Mouse (Mus musculus) olfactory bulb, adult 2 months (tissue): ENCODE measurements at regions not wholly inside any gene's neighbourhood (a gene's known extent, or its start where the extent isn't known, plus 50 kb on each side); places are given as distances from the start of the nearest gene placed in this dataset.

Experiments
- H3K27ac ChIP-seq: fragments of 200-500 bp; 2 replicates; pipeline ENCODE4 v1.5.1; 2012; ENCODE audit warnings: low read depth, low read length; ENCODE audit not compliant: insufficient read depth
- H3K4me1 ChIP-seq: fragments of 200-500 bp; 2 replicates; pipeline ENCODE4 v1.6.1; 2012; ENCODE audit warnings: low read length; ENCODE audit not compliant: control insufficient read depth, insufficient read depth
- H3K4me3 ChIP-seq: fragments of 200-500 bp; 2 replicates; pipeline ENCODE4 v1.5.1; 2012; ENCODE audit warnings: mild to moderate bottlenecking, low read depth, low read length, moderate library complexity; ENCODE audit not compliant: insufficient read depth
- CTCF ChIP-seq: fragments of 200-500 bp; IDR thresholded peaks from 2 replicates; pipeline ENCODE4 v1.5.1; 2012; ENCODE audit warnings: low read depth, mild to moderate bottlenecking, low read length, moderate library complexity; ENCODE audit not compliant: insufficient read depth
- POLR2A ChIP-seq: fragments of 200-500 bp; IDR thresholded peaks from 2 replicates; pipeline ENCODE4 v1.6.1; 2012; ENCODE audit warnings: mild to moderate bottlenecking, low read depth, low read length, moderate library complexity; ENCODE audit not compliant: insufficient read depth
- WGBS: fragments of 180-500 bp; shearing (Covaris S2); methylation state at CpG from one replicate; pipeline ENCODE4 v1.1.7; 2018; 5-methylcytosine and 5-hydroxymethylcytosine counted together

- no peak overlapping the region for H3K27ac ChIP-seq
- H3K4me3 ChIP-seq = no peak overlapping the region
- H3K4me1 ChIP-seq = 0 out of 2 replicates have a peak, but pooled peaks cover 3% of the 10 kb centered on the region
- WGBS = 72% methylated on average over 2 of the region's 2 CpGs
- no peak for TF ChIP-seq POLR2A
- TF ChIP-seq CTCF = no peak
Measured at GRCm38 (mm10) chr9:23535872-23536271, 313.0 kb downstream of the Bmper start.

- TF ChIP-seq CTCF (no peak), POLR2A (no peak)
- no peak overlapping the region for H3K4me3 ChIP-seq
- 80% methylated on average over 5 of the region's 5 CpGs for WGBS
- H3K4me1 ChIP-seq = 0 out of 2 replicates have a peak, but pooled peaks cover 3% of the 10 kb centered on the region
- no peak overlapping the region for H3K27ac ChIP-seq
Measured at GRCm38 (mm10) chr9:23538051-23538450, 315.2 kb downstream of the Bmper start.

- no peaks in the 10 kb centered on the region for H3K4me1 ChIP-seq
- WGBS = 66% methylated on average over 2 of the region's 2 CpGs
- H3K27ac ChIP-seq = no peak overlapping the region
- H3K4me3 ChIP-seq = no peak overlapping the region
- no peak for TF ChIP-seq POLR2A
- TF ChIP-seq CTCF = no peak
Measured at GRCm38 (mm10) chr9:23551692-23552091, 328.8 kb downstream of the Bmper start.

- WGBS = 24% methylated on average over 1 of the region's 1 CpGs
- H3K4me1 ChIP-seq = no peaks in the 10 kb centered on the region
- TF ChIP-seq POLR2A (no peak), CTCF (no peak)
- no peak overlapping the region for H3K27ac ChIP-seq
- no peak overlapping the region for H3K4me3 ChIP-seq
Measured at GRCm38 (mm10) chr9:23553766-23554165, 330.9 kb downstream of the Bmper start.

- Histone ChIP-seq H3K4me1 (no peaks in the 10 kb centered on the region), H3K27ac (no peak overlapping the region), H3K4me3 (no peak overlapping the region)
- WGBS = 79% methylated on average over 3 of the region's 3 CpGs
- TF ChIP-seq CTCF (no peak), POLR2A (no peak)
Measured at GRCm38 (mm10) chr9:23557601-23558000, 334.7 kb downstream of the Bmper start.

GRCm38 (mm10) chr9:23561924-23562323, 339.0 kb downstream of the Bmper start:
- TF ChIP-seq POLR2A (no peak), CTCF (no peak)
- Histone ChIP-seq H3K4me3 (no peak overlapping the region), H3K4me1 (no peaks in the 10 kb centered on the region), H3K27ac (no peak overlapping the region)
- WGBS = 71% methylated on average over 3 of the region's 3 CpGs

GRCm38 (mm10) chr9:23567081-23567480, 344.2 kb downstream of the Bmper start:
- Histone ChIP-seq H3K4me1 (no peaks in the 10 kb centered on the region), H3K4me3 (no peak overlapping the region), H3K27ac (no peak overlapping the region)
- TF ChIP-seq CTCF (no peak), POLR2A (no peak)

GRCm38 (mm10) chr9:23570150-23570549, 347.3 kb downstream of the Bmper start:
- Histone ChIP-seq H3K27ac (no peak overlapping the region), H3K4me1 (no peaks in the 10 kb centered on the region), H3K4me3 (no peak overlapping the region)
- no peak for TF ChIP-seq CTCF
- no peak for TF ChIP-seq POLR2A
- 88% methylated on average over 8 of the region's 8 CpGs for WGBS

- TF ChIP-seq CTCF (no peak), POLR2A (no peak)
- no peak overlapping the region for H3K27ac ChIP-seq
- no peaks in the 10 kb centered on the region for H3K4me1 ChIP-seq
- WGBS = 88% methylated on average over 2 of the region's 2 CpGs
- no peak overlapping the region for H3K4me3 ChIP-seq
Measured at GRCm38 (mm10) chr9:23576314-23576713, 353.4 kb downstream of the Bmper start.

GRCm38 (mm10) chr9:23580155-23580554, 357.3 kb downstream of the Bmper start:
- H3K4me1 ChIP-seq = no peaks in the 10 kb centered on the region
- no peak overlapping the region for H3K4me3 ChIP-seq
- TF ChIP-seq CTCF (no peak), POLR2A (no peak)
- WGBS = 65% methylated on average over 6 of the region's 6 CpGs
- no peak overlapping the region for H3K27ac ChIP-seq
